Mouse (Mus musculus) v-Abl transformed pro-B cells (cell line): ENCODE results near the gene Msi2.

Experiments
- in situ Hi-C, 2 experiments: fragments of 400-800 bp; cut with MboI; formaldehyde crosslinking; loops; one replicate each; pipeline ENCODE4 v1.15.1; 2025; ENCODE audit not compliant: unreplicated experiment in 2 of 2

Msi2 gene

GRCm38 (mm10) chr11:88620158-88620973 is 97.9 kb downstream of the Msi2 start:
- in situ Hi-C loops: no loop called here

- in situ Hi-C loops: no loop called here
Measured at GRCm38 (mm10) chr11:88619468-88620157, 98.7 kb downstream of the Msi2 start.

GRCm38 (mm10) chr11:88618732-88619309 is 99.5 kb downstream of the Msi2 start:
- in situ Hi-C loops: no loop called here

- in situ Hi-C loops: no loop called here
Measured at GRCm38 (mm10) chr11:88618005-88618501, 100.3 kb downstream of the Msi2 start.

- in situ Hi-C loops: no loop called here
Measured at GRCm38 (mm10) chr11:88617380-88617779, 100.9 kb downstream of the Msi2 start.

- in situ Hi-C loops: no loop called here
Measured at GRCm38 (mm10) chr11:88614527-88615305, 103.6 kb downstream of the Msi2 start.

- in situ Hi-C loops: no loop called here
Measured at GRCm38 (mm10) chr11:88613771-88614526, 104.4 kb downstream of the Msi2 start.

GRCm38 (mm10) chr11:88613008-88613407 is 105.3 kb downstream of the Msi2 start:
- in situ Hi-C loops: no loop called here

GRCm38 (mm10) chr11:88612141-88612540 is 106.2 kb downstream of the Msi2 start:
- in situ Hi-C loops: no loop called here

GRCm38 (mm10) chr11:88610809-88611208 is 107.5 kb downstream of the Msi2 start:
- in situ Hi-C loops: no loop called here

GRCm38 (mm10) chr11:88610112-88610511 is 108.2 kb downstream of the Msi2 start:
- in situ Hi-C loops: no loop called here

- in situ Hi-C loops: no loop called here
Measured at GRCm38 (mm10) chr11:88608584-88608983, 109.7 kb downstream of the Msi2 start.

GRCm38 (mm10) chr11:88607725-88608383 is 110.5 kb downstream of the Msi2 start:
- in situ Hi-C loops: no loop called here

- in situ Hi-C loops: no loop called here
Measured at GRCm38 (mm10) chr11:88605771-88606170, 112.5 kb downstream of the Msi2 start.

- in situ Hi-C loops: no loop called here
Measured at GRCm38 (mm10) chr11:88605098-88605525, 113.2 kb downstream of the Msi2 start.

GRCm38 (mm10) chr11:88604635-88605034 is 113.7 kb downstream of the Msi2 start:
- in situ Hi-C loops: no loop called here

- in situ Hi-C loops: no loop called here
Measured at GRCm38 (mm10) chr11:88603366-88603765, 114.9 kb downstream of the Msi2 start.

GRCm38 (mm10) chr11:88602471-88603120 is 115.7 kb downstream of the Msi2 start:
- in situ Hi-C loops: no loop called here

GRCm38 (mm10) chr11:88600194-88600593 is 118.1 kb downstream of the Msi2 start:
- in situ Hi-C loops: no loop called here
